Mouse (Mus musculus) megakaryocyte progenitor cell, adult 5-6 weeks (primary cell): Measurements from ENCODE around the gene Hist1h2af. TPM values are rescaled to one million over a fixed set of nuclear protein-coding genes. Genes with fewer than 3 reads are reported as not detected.

Experiments
- ATAC-seq: replicated peaks from 2 replicates; pipeline ENCODE4 v1.8.0; 2016; ENCODE audit warnings: mild to moderate bottlenecking, moderate TSS enrichment, inconsistent platforms; ENCODE audit not compliant: poor library complexity
- total RNA-seq, 2 experiments: library from RNA; stranded (forward) in 1 of 2; stranded (reverse) in 1 of 2; fragments of 157-497, 149-512 nt in 1 of 2; fragments of 200-1000 nt in 1 of 2; gene quantifications; 2 replicates each; pipeline versions ENCODE4 v1.2.3 to v1.2.4; 2015 to 2017

Gene Hist1h2af
- total RNA-seq, 2 experiments from 2014 or later = 36.0 to 1,885 TPM

- ATAC-seq = no peak
Observed at GRCm38 (mm10) chr13:23513517-23513916, 20.2 kb upstream of the Hist1h2af start.

GRCm38 (mm10) chr13:23515281-23515680, 18.4 kb upstream of the Hist1h2af start:
- no peak for ATAC-seq

GRCm38 (mm10) chr13:23515826-23516620, 17.7 kb upstream of the Hist1h2af start:
- ATAC-seq = no peak

- peak; percentile 21 for ATAC-seq
Observed at GRCm38 (mm10) chr13:23516822-23517602, 16.7 kb upstream of the Hist1h2af start.

GRCm38 (mm10) chr13:23517603-23518294, 16.0 kb upstream of the Hist1h2af start:
- ATAC-seq = peak; percentile 49

- no peak for ATAC-seq
Observed at GRCm38 (mm10) chr13:23518295-23518603, 15.5 kb upstream of the Hist1h2af start.

GRCm38 (mm10) chr13:23518885-23519284, 14.8 kb upstream of the Hist1h2af start:
- peak; percentile 45 for ATAC-seq

- ATAC-seq = peak; percentile 35
Observed at GRCm38 (mm10) chr13:23519416-23519815, 14.3 kb upstream of the Hist1h2af start.

GRCm38 (mm10) chr13:23521703-23522102, 12.0 kb upstream of the Hist1h2af start:
- peak; percentile 35 for ATAC-seq

- no peak for ATAC-seq
Observed at GRCm38 (mm10) chr13:23523976-23524375, 9.7 kb upstream of the Hist1h2af start.

GRCm38 (mm10) chr13:23524654-23525053, 9.1 kb upstream of the Hist1h2af start:
- peak; percentile 69 for ATAC-seq

GRCm38 (mm10) chr13:23525901-23526300, 7.8 kb upstream of the Hist1h2af start:
- ATAC-seq = no peak

GRCm38 (mm10) chr13:23526312-23526711, 7.4 kb upstream of the Hist1h2af start:
- ATAC-seq = peak; percentile 43

GRCm38 (mm10) chr13:23529005-23529404, 4.7 kb upstream of the Hist1h2af start:
- ATAC-seq = no peak

- ATAC-seq = no peak
Observed at GRCm38 (mm10) chr13:23529480-23530165, 4.1 kb upstream of the Hist1h2af start.

- ATAC-seq = no peak
Observed at GRCm38 (mm10) chr13:23530181-23530900, 3.4 kb upstream of the Hist1h2af start.

- ATAC-seq = peak; percentile 52
Observed at GRCm38 (mm10) chr13:23530901-23531875, 2.5 kb upstream of the Hist1h2af start, which contains the start of gene Hist1h4h. Hist1h4h (plus strand) TSS chr13:23531050.

GRCm38 (mm10) chr13:23532262-23533075, 1.2 kb upstream of the Hist1h2af start:
- no peak for ATAC-seq
